Mouse (Mus musculus) megakaryocyte, embryonic 14.5 days (primary cell): ENCODE results near the gene Col20a1.

Source experiments
- FLI1 ChIP-seq: IDR thresholded peaks from 2 replicates; pipeline ENCODE4 v1.6.1; 2012; ENCODE audit warnings: low read length, inconsistent platforms, mixed read lengths
- GATA1 ChIP-seq: IDR thresholded peaks from 3 replicates; pipeline ENCODE4 v1.6.1; 2012; ENCODE audit warnings: mixed read lengths, low read length, inconsistent platforms, borderline replicate concordance

GRCm38 (mm10) chr2:181052171-181052570, 65.8 kb downstream of the Col20a1 start:
- TF ChIP-seq GATA1 (no peak), FLI1 (no peak)
